Mouse (Mus musculus): ENCODE results near the gene Nfkb2.

- TF ChIP-seq POLR2A (IDR thresholded peaks at IDR 0.05; ENCODE audit: borderline replicate concordance, insufficient read depth, low read length) (no peak), CTCF (IDR thresholded peaks at IDR 0.05; ENCODE audit: borderline replicate concordance, insufficient read depth, low read depth, low read length) (no peak)
Measured at GRCm38 (mm10) chr19:46306268-46306610, 2.1 kb downstream of the Nfkb2 start.
